Mouse (Mus musculus) heart, postnatal 0 days (tissue): ENCODE measurements around the gene Foxn3. TPM values are rescaled to one million over a fixed set of nuclear protein-coding genes. Genes with fewer than 3 reads are reported as not detected.

Experiments used
- ATAC-seq: fragments of 200-750 bp; cut with Nextera tagmentation; 2 replicates; pipeline ENCODE4 v1.8.0; 2017; ENCODE audit warnings: low read depth, moderate number of reproducible peaks, moderate library complexity; ENCODE audit not compliant: insufficient read depth
- DNase-seq: peaks from one replicate; pipeline ENCODE4 v3.0.0-alpha.2; 2016; ENCODE audit warnings: low spot score
- H3K27ac ChIP-seq: fragments of 300-500 bp; sonication (generic); 2 replicates; pipeline ENCODE4 v1.5.1; 2014; ENCODE audit warnings: low read depth, mild to moderate bottlenecking
- H3K27me3 ChIP-seq: fragments of 300-500 bp; sonication (generic); 2 replicates; pipeline ENCODE4 v1.6.1; 2014; ENCODE audit warnings: low read length, mixed read lengths; ENCODE audit not compliant: control insufficient read depth, insufficient read depth
- H3K36me3 ChIP-seq: fragments of 300-500 bp; sonication (generic); replicated peaks from 2 replicates; pipeline ENCODE4 v1.6.1; 2014; ENCODE audit warnings: low read length, mixed read lengths; ENCODE audit not compliant: control insufficient read depth, insufficient read depth
- H3K4me1 ChIP-seq: fragments of 300-500 bp; sonication (generic); 2 replicates; pipeline ENCODE4 v1.6.1; 2014; ENCODE audit warnings: antibody characterized with exemption; ENCODE audit not compliant: control insufficient read depth, insufficient read depth
- H3K4me2 ChIP-seq: fragments of 300-500 bp; sonication (generic); 2 replicates; pipeline ENCODE4 v1.6.1; 2014; ENCODE audit warnings: low read depth, mild to moderate bottlenecking, low read length, moderate library complexity
- H3K4me3 ChIP-seq: fragments of 300-500 bp; sonication (generic); 2 replicates; pipeline ENCODE4 v1.5.1; 2014; ENCODE audit warnings: low read depth, low read length
- H3K9ac ChIP-seq: fragments of 300-500 bp; sonication (generic); replicated peaks from 2 replicates; pipeline ENCODE4 v1.6.1; 2014; ENCODE audit warnings: low read depth, low read length, mixed read lengths
- H3K9me3 ChIP-seq: fragments of 300-500 bp; sonication (generic); replicated peaks from 2 replicates; pipeline ENCODE4 v1.6.1; 2016; ENCODE audit warnings: low read length; ENCODE audit not compliant: control insufficient read depth
- CTCF ChIP-seq: IDR thresholded peaks from 2 replicates; pipeline ENCODE4 v1.5.1; 2016; ENCODE audit warnings: antibody characterized with exemption, control low read depth, low read depth
- EP300 ChIP-seq: IDR thresholded peaks from 2 replicates; pipeline ENCODE4 v1.6.1; 2016; ENCODE audit warnings: antibody characterized with exemption, low read depth
- WGBS: fragments of 180-500 bp; shearing (Covaris S2); extraction: QIAGEN DNeasy Blood & Tissue Kit; methylation state at CpG from one replicate; pipeline ENCODE4 v1.1.7; 2014; 5-methylcytosine and 5-hydroxymethylcytosine counted together
- polyA plus RNA-seq: library from polyadenylated mRNA; unstranded; fragments of >200 nt; fragmentation: Nextera tagmentation; extraction: Ambion mirVana; gene quantifications from 2 replicates; pipeline ENCODE4 v1.2.1, GENCODE M21; 2015
- total RNA-seq: library from RNA; depleted of rRNA; stranded (reverse); fragments of >200 nt; gene quantifications from 2 replicates; pipeline ENCODE4 v1.2.3, GENCODE M21; 2014; ENCODE audit warnings: low replicate concordance

Foxn3 gene
- total and polyA plus RNA-seq, 2 experiments from 2014 or later = 31.4 to 55.3 TPM

- no peaks in the 10 kb centered on the region for H3K4me1 ChIP-seq
- H3K4me2 ChIP-seq = no peak overlapping the region
- 83% methylated on average over 5 of the region's 5 CpGs for WGBS
- H3K27me3 ChIP-seq = no peaks in the 10 kb centered on the region
- H3K9ac ChIP-seq = no peak overlapping the region
- no peak overlapping the region for H3K4me3 ChIP-seq
- H3K27ac ChIP-seq = no peak overlapping the region
- no peak for DNase-seq
- H3K36me3 ChIP-seq = no peaks in the 10 kb centered on the region
- no peaks in the 10 kb centered on the region for H3K9me3 ChIP-seq
- ATAC-seq = no peak
- TF ChIP-seq EP300 (no peak), CTCF (no peak)
Measured at GRCm38 (mm10) chr12:99172170-99172569, 391.2 kb downstream of the Foxn3 start.

- Histone ChIP-seq H3K4me1 (no peaks in the 10 kb centered on the region), H3K4me2 (no peak overlapping the region), H3K4me3 (no peak overlapping the region), H3K9ac (no peak overlapping the region), H3K36me3 (no peaks in the 10 kb centered on the region), H3K27ac (no peak overlapping the region), H3K27me3 (no peaks in the 10 kb centered on the region), H3K9me3 (no peaks in the 10 kb centered on the region)
- TF ChIP-seq EP300 (no peak), CTCF (no peak)
- DNase-seq (no peak), ATAC-seq (no peak)
- WGBS = 85% methylated on average over 6 of the region's 6 CpGs
Measured at GRCm38 (mm10) chr12:99169925-99170324, 393.5 kb downstream of the Foxn3 start.

DNA sequence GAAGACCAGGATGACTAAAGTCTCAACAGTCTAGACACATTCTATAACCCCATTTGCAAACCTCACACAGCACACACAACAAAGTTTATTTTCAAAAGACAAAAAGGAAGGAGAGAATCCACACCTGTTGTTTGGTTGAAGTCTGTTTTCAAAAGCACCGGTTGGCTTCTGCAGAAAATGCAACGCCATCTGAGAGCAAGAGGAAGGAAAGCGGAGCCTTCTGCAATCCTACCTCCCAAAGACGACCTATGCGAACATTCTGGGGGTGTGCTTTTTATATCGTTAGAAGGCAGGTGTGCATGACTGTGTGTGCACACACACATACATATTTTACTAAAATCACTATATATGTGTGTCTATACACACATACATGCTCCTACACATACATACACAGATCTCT is 397.3 kb downstream of the Foxn3 start:
- ATAC-seq = no peak
- Histone ChIP-seq H3K9me3 (no peaks in the 10 kb centered on the region), H3K36me3 (no peaks in the 10 kb centered on the region), H3K27ac (no peak overlapping the region), H3K27me3 (no peaks in the 10 kb centered on the region), H3K4me3 (no peak overlapping the region), H3K9ac (no peak overlapping the region), H3K4me1 (no peaks in the 10 kb centered on the region), H3K4me2 (no peak overlapping the region)
- no peak for DNase-seq
- WGBS = 88% methylated on average over 6 of the region's 6 CpGs
- no peak for TF ChIP-seq EP300

DNA sequence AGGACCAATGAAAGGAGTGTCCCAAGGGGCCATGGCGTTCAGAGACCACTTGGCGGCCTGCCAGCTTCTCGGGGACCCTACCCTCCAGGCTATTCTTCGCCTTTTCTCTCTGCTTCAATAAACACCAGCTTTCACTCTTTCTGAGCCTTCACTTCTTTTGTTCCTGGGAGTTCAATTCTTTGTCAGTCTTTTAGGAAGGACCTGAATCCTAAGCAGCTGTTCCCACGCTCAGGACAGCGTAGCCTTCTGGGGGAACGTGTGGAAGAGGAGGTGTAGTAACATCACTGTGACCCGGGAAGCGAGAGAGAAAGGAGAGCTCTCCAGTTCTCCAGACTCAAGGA is 400.1 kb downstream of the Foxn3 start:
- 78% methylated on average over 9 of the region's 9 CpGs for WGBS

GRCm38 (mm10) chr12:99162639-99163341 is 400.6 kb downstream of the Foxn3 start:
- 73% methylated on average over 12 of the region's 12 CpGs for WGBS
- H3K4me2 ChIP-seq = peak overlapping the region; percentile 31; the same call in 1 of the 2 replicates

More for the DNA sequence above, 400.1 kb downstream of the Foxn3 start:
- Histone ChIP-seq H3K4me3 (no peak overlapping the region), H3K9me3 (0 out of 2 replicates have a peak, but pooled peaks cover under 1% of the 10 kb centered on the region), H3K36me3 (no peaks in the 10 kb centered on the region), H3K27ac (no peak overlapping the region), H3K27me3 (no peaks in the 10 kb centered on the region), H3K4me2 (no peak overlapping the region), H3K4me1 (no peaks in the 10 kb centered on the region), H3K9ac (no peak overlapping the region)
- DNase-seq (no peak), ATAC-seq (no peak)
- TF ChIP-seq CTCF (no peak), EP300 (no peak)

DNA sequence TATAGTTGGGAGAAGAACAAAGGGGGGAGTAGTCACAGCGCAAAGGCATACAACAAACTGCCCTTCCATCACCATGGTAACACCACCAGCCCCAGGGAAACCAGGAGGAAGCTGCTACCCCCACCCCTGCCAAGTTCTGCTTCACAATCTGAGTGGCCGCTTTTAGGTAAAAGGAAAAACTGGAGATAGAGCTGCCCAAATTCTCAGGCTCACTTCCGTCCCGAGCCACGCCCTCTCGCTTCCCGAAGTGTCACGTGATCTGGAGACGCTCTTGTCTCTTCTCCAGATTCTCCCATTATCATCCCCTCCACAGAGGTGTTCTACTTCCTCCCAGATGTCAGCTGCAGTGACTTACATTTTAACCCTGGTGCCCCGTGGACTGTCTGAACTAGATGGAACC is 401.2 kb downstream of the Foxn3 start:
- no peak for ATAC-seq
- H3K4me3 ChIP-seq = no peak overlapping the region
- no peaks in the 10 kb centered on the region for H3K4me1 ChIP-seq
- no peak overlapping the region for H3K27ac ChIP-seq
- DNase-seq = peak; percentile 19
- no peaks in the 10 kb centered on the region for H3K36me3 ChIP-seq
- peak overlapping the region; percentile 31; the same call in 1 of the 2 replicates for H3K4me2 ChIP-seq
- TF ChIP-seq CTCF (no peak), EP300 (no peak)
- H3K27me3 ChIP-seq = no peaks in the 10 kb centered on the region
- no peak overlapping the region for H3K9ac ChIP-seq
- 0 out of 2 replicates have a peak, but pooled peaks cover 4% of the 10 kb centered on the region for H3K9me3 ChIP-seq
- 56% methylated on average over 10 of the region's 10 CpGs for WGBS

More at GRCm38 (mm10) chr12:99162639-99163341, 400.6 kb downstream of the Foxn3 start:
- no peak overlapping the region for H3K27ac ChIP-seq
- H3K36me3 ChIP-seq = no peaks in the 10 kb centered on the region
- H3K27me3 ChIP-seq = no peaks in the 10 kb centered on the region
- H3K9me3 ChIP-seq = 0 out of 2 replicates have a peak, but pooled peaks cover 4% of the 10 kb centered on the region
- ATAC-seq (no peak), DNase-seq (no peak)
- no peak overlapping the region for H3K4me3 ChIP-seq
- no peak overlapping the region for H3K9ac ChIP-seq
- no peaks in the 10 kb centered on the region for H3K4me1 ChIP-seq
- no peak for TF ChIP-seq CTCF
- TF ChIP-seq EP300 = no peak
